Mouse (Mus musculus): Measurements from ENCODE around the gene Car3.
A peak's percentile ranks its signal among the peaks of the same experiment; 100 is the strongest.

The Car3 gene

DNA sequence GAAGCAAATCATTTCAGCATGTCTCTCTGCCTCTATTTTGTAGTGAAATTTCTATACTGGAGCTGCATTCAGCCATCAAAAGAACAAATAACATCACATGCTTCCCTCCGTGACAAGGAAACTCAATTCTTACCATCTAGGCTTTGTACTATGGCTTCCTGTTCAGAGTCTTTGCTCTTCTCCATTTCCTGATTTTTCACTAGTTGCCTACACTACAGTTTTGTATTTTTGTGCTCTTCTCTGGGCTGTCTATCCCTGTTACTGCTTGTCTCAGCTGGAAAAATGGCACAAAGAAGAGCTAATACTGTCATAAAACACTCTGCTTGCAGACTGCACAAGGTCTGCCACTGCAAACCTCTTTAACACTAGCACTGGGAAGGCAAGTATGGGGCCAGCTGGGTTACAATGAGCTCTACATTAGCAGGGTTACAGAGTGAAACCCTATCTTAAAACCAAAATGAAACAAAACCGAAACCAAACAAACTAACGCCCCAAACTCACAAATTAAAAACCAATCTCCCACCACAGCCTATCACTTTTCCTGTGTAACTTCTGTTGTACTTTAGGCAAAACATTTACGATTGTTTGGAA, 48.8 kb downstream of the Car3 start:
- no peak for DNase-seq (ENCODE audit: low read depth, low spot score)

DNA sequence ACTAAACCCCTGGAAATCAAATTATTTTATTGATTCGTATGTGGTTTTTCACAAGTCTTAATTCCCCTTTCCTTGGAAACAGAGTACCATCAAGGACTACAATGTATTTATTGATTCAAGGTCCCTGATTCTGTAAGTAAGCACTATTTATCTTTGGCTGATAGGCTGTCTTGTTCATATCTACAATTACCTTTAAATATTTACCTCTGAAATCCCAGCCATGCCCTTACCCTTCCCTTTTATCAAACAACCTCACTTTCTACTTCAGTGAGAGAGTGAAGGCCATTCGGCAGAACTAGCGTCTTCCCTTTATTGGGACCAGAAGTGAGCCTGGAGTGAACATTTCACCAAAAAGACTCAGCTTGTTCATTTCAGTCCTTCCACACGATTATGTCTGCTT, 50.5 kb downstream of the Car3 start:
- DNase-seq (ENCODE audit: low read depth, low spot score): no peak

DNA sequence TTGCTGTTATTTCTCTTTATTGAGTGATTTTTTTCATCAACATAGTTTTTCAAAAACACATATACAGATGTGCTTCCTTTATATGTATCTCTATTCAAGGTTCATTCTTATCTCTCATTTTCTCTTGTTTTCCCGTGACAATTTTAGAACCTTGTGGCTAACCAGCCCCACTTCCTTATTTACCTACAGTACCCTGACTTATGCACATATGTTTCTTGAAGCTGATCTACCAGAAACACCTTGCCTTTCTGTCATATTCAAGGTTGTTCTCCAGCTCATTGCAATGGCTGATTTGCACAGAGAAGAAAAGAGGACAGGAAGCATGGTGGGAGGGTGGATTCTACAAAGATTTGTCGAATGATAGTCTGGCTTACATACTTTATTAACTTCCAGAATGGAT, 52.0 kb downstream of the Car3 start:
- DNase-seq (ENCODE audit: low read depth, low spot score): no peak

DNA sequence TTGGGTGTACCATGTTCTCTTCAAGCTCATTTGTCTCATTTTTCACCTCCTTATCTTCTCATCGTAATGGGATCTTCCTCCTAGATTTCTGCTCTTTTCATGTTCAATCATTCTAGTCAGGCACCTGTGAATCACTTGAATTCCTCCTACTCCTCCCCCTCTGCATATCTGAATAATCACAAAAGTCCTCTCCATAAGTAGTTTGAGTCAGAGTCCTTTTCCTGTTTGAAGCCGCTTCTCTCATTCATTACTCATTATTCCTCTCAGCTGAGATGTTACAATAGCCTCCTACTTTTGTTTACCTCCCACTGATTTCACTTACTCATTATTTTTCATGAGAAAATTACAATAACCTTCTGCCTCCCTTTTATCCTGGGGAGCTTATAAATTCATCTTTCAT, 53.9 kb downstream of the Car3 start:
- DNase-seq (ENCODE audit: low read depth, low spot score): peak; percentile 51

All from brain, adult 2 months (tissue).